Mouse (Mus musculus) frontal cortex, postnatal 25 days (tissue): Measurements from ENCODE around the gene Trpm3.

Experiments used
- DNase-seq, 2 experiments: peaks; one replicate each; pipeline ENCODE4 v3.0.0; 2022; ENCODE audit warnings: low spot score in 2 of 2

Gene Trpm3

GRCm38 (mm10) chr19:22473030-22473712, 334.3 kb downstream of the Trpm3 start:
- DNase-seq = no peak

DNA sequence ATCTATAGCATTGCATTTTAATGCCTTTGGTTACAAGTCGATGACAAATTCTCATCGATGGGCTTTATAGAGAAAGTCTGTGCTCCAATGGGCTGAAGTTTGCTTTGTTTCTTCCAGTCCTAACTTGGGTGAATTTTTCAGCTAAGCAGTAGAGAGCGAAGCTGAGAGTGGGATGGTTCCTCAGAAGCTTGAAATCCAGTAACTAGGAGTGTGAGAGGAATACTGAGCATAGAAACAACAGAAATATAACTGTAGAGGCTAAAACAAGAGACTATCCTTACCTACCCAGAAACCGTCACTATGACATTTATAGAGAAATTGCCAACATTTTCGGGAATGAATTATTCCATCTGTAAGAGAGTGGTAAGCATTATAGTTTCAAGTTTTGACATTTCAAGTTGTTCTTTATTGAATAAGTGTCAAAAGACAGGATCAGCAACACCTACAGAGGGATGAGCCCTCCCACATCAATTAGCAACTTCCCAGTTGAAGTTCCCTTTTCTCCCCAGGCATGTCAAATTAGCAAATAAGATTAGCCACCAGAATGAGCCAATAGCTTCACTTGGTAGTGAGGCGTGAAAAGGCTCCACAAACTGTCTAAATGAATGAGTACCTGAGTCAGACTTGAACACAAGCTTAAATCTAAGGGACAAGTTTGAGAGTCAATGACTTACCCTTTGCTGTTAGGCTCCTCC, 339.6 kb downstream of the Trpm3 start:
- DNase-seq = no peak

- DNase-seq = no peak
Measured at GRCm38 (mm10) chr19:22503469-22503868, 364.6 kb downstream of the Trpm3 start.

GRCm38 (mm10) chr19:22518508-22518907, 379.7 kb downstream of the Trpm3 start:
- no peak for DNase-seq

GRCm38 (mm10) chr19:22527944-22528343, 389.1 kb downstream of the Trpm3 start:
- DNase-seq = no peak

DNA sequence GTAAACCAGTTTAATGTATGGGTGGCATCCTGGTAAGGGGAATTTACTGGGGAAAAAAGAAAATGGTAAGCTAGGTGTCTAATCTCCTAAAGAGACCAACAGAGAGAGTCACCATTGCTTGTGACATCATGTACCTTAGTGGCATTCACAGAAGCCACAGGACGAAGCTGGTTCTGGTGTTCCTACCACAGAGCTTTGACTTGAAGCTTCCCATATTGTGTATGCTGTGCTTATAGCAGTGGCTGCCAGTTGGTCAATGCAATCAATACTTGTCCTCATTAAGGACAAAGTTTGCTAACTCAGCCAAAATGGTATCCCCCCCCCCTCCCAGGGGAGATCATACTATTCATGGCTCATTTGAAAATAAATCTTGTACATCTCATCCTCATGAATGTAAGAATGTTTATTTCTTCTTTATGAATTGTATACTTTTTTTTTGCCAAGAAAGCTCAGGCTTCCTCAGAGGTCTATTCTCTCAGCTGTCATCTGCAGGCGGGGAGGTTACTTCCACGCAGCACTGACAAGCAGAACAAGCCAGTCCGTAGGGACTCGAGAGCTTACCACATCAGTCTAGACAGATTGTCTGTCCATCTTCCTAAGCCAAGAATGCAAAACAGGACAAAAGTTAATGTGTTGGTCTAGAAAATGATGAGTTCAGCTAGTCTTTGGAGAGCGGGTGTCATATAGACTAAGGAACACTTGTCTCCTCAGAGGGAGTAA, 404.3 kb downstream of the Trpm3 start:
- DNase-seq = no peak

GRCm38 (mm10) chr19:22552179-22552578, 413.3 kb downstream of the Trpm3 start:
- peak; percentile 16 to 52 for DNase-seq

DNA sequence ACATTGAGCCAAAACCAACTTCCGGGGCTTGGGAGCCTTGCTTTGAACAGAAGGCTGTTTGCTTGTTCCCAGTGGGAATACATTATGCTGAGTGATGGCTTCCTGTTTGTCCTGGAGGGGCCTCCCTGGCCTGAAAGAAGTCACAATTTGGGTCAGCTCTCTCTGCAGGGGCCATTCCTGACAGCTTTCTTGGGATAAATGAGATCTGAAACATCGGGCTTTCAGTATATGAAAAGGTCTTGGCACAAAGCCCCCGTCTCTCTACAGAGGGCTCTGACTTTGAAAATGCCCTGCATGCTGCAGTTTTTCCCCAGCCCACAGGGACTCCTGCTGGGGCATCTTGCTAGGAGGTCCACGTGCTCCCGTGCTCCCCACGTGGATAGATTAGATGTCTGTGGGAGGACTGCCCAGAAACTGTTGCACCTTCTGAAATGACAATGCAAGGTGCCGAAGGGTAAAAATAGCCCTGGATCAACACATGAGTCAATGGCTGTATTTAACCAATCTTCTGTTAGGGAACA, 415.6 kb downstream of the Trpm3 start:
- peak; percentile 19 to 25 for DNase-seq

- DNase-seq = no peak
Measured at GRCm38 (mm10) chr19:22572396-22572795, 433.6 kb downstream of the Trpm3 start.

DNA sequence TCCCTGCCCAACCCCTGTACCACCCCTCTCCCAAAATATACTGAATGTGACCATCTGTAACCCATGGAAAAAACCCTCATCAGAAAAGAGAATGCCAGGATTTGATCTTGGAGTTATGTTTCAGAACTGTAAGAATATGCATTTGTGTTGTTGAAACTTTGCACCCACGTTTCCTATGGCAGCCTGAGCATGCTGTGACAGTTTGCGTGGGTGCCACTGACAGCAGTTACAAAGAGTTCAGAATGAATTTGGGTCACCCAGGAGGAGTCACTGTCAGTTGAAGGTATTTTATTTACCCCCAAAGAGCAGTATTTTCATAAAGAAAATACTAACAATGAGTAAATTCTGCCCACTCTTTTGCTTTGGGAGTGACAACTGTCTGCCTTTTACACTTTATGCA, 434.0 kb downstream of the Trpm3 start:
- no peak for DNase-seq

GRCm38 (mm10) chr19:22582120-22582745, 443.4 kb downstream of the Trpm3 start:
- no peak for DNase-seq

DNA sequence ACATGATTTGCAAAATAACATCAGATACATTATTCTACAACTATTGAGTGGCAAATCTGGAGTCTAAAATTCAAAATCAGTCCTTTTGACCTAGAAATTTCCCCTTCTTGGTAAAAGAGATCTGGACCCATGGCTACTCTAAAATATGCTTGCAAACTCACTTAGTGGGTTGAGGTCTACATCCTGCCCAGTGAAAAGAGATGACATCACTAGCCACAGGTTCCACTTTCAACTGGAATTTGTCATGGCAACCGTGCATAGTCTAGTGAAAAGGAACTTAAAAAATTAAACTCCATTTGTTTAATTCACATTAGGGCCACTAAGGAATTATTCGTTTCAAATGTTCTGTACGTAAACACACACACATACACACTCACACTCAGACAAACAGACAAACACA, 455.6 kb downstream of the Trpm3 start:
- DNase-seq = no peak

GRCm38 (mm10) chr19:22595246-22595645, 456.4 kb downstream of the Trpm3 start:
- no peak for DNase-seq

DNA sequence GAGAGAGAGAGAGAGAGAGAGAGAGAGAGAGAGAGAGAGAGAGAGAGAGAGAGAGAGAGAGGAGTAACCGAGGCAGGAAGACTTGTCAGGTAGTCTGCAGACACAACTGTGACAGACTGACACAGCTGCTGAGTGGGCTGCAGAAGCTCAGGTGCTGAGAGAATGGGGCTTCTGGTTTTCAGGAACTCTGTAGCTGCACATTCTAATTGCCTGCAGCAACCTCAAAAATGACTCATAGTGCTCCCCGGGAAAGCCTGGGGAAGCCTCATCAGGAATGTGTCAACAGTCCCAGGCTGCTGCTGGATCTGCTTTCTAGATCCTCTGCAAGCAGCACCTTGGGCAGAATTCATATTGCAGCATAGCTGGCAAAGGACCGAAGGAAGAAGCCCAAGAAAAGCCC, 457.9 kb downstream of the Trpm3 start:
- DNase-seq = peak; percentile 20 to 50

DNA sequence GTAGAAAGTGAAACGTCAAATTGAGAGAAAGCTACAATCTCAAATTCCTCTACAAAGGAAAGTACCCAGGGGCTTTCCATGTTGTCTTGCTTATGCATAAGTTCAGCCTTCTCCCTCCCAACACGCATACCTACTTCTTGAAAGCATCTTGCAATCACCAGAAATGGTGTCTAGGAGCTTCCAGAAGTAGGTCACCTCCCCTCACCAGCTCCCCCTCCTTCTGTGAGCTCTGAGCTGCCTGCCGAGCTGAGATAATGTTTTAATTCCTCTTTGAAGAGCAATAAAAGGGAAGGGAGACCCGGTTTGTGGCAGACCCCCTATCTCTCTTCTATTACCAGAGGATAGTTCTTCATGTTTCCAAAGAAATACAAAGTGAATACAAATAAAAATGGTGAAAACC, 465.5 kb downstream of the Trpm3 start:
- no peak for DNase-seq

DNA sequence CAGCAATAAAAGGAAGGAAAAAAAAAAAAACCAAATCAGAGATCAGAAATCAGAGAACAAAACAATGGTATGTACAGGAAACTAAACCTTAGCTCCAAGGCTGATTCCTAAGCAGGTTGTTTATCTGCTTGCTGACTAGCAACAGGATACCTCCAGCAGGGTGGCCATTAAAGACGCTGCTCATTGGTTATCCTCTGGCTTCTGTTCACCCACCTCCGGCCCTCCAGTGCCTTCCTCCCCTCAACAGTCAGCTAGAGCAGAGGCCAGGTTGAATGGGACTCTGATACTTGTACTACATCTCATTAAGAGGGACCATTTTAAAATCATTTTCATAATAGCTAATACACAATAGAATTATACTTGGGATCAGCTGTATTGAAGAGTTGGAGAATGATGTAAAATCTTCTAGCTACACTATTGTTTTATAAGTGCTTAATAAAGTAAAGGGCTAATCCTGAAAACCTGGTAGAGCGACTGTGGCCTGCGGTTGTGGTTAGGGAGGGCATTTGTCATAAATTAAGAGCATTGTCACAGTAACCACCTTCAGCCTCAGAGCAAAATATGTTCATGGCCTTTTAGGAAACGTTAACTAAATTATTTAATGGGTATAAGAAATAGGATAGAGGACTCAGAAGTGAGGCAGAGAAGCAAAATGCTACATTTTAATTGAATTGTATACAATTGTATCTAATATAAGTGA, 469.3 kb downstream of the Trpm3 start:
- DNase-seq = no peak

GRCm38 (mm10) chr19:22611621-22612020, 472.8 kb downstream of the Trpm3 start:
- DNase-seq = no peak

DNA sequence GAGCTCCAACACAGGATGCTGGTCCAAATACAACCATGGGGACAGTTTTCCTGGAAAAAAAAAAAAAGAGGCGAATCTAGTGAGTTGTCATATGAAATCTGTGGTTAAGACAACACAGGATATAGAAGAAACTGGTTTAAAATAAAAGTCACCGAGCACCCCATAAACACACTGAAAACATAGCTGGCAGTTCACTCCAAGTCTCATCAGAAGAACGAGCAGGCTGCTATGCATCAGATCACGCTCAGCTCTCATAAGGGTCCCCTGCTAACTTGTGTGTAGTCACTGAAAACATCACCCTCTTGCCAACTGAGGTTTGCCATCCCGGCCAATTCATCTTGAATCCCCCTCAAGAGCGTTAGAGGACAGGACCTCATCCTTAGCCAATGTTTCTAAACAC, 476.5 kb downstream of the Trpm3 start:
- DNase-seq = no peak

- DNase-seq = no peak
Measured at GRCm38 (mm10) chr19:22624801-22625513, 486.1 kb downstream of the Trpm3 start.

- no peak for DNase-seq
Measured at GRCm38 (mm10) chr19:22628878-22629277, 490.0 kb downstream of the Trpm3 start.

GRCm38 (mm10) chr19:22631316-22631715, 492.5 kb downstream of the Trpm3 start:
- peak; percentile 31 to 37 for DNase-seq
